Mouse (Mus musculus): ENCODE results near the gene Dynlt1f. TPM values are rescaled to one million over a fixed set of nuclear protein-coding genes. Genes with fewer than 3 reads are reported as not detected.

Dynlt1f gene
- polyA plus RNA-seq (2015; fragmentation: Nextera tagmentation; extraction: Ambion mirVana), result 116 and 135 TPM in 2 replicates

DNA sequence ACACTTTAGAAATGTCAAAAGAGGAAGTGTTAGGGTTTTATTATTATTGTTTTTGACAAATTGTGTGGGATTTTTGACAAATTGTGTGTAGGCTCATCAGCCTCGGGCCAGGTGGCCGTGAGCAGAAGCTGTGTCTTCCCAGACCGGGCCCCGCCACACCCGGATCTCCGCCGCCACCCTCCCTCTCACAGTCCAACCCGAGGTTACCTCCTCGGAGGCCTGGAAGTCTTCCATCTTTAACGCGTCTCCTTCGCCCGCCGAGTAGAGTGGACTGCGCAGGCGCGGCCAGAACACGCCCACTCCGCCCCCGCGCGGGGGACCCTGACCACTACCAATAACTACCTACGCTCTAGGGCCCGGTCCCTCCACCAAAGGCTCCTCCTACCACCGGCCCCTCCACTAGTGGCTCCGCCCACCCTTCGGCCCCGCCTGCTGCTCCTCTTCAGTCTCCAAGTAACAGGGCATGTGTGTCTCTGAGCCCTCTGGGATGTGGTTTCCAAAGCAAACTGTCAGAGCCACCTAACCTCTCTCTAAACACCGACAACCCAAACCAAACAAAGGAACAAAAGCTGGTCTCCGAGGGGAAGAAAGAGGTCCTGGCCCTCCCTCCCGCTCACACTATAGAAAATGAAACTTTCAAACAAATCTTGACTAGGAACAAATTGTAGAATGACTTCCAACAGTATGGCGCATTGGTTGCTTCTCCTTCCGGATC is at the start of gene Dynlt1f:
Gene Dynlt1f (minus strand): TSS at position 334 of the 715 bp plus-strand sequence.

DNA sequence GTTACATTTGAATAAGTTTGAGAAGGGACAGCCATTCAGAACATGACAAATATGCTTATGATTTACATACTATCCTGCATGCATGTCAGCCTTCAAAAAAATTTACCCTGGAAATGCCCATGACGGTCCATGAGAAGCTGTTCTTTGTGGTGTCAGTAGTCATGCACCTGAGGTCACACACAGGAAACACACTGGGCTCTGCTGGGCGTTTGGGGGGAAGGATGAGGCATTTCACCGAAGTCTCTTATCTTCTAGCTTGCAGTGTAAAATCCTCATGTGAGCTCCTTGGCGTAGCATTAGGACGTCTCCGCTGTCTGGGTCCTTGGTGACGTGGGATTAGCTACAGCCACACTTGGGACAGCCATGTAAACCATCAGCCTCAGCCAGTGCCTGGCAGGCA is 3.1 kb upstream of the Dynlt1f start, which contains the start of gene Sytl3:
Gene Sytl3 (plus strand): TSS at position 293 of the 400 bp plus-strand sequence.

GRCm38 (mm10) chr17:6601204-6601911 is 54.3 kb downstream of the Dynlt1f start, which contains the start of gene Dynlt1c:
TSS of gene Dynlt1c (plus strand) at chr17:6601671.

Other genes with a start within 250 kb of the Dynlt1f start
- 284 and 307 TPM in 2 replicates for gene Dynlt1b, start 225.8 kb downstream of the Dynlt1f start, polyA plus RNA-seq (2015; fragmentation: Nextera tagmentation; extraction: Ambion mirVana)
- 20.1 and 24.8 TPM in 2 replicates for gene Dynlt1c, start 54.2 kb downstream of the Dynlt1f start, polyA plus RNA-seq (2015; fragmentation: Nextera tagmentation; extraction: Ambion mirVana)
- 1.4 and 3.2 TPM in 2 replicates for gene Sytl3, start 3.2 kb upstream of the Dynlt1f start, polyA plus RNA-seq (2015; fragmentation: Nextera tagmentation; extraction: Ambion mirVana)
- 92.1 and 98.9 TPM in 2 replicates for gene Ezr, start 126.9 kb upstream of the Dynlt1f start, polyA plus RNA-seq (2015; fragmentation: Nextera tagmentation; extraction: Ambion mirVana)